Mouse (Mus musculus): ENCODE data around the gene 1700012A03Rik.

GRCm38 (mm10) chr6:32072161-32072560 lies 22.1 kb downstream of the 1700012A03Rik start:
- no peak for TF ChIP-seq CTCF (IDR thresholded peaks at IDR 0.05; ENCODE audit: insufficient read depth, low read depth, low read length)
- no peak for TF ChIP-seq POLR2A (IDR thresholded peaks at IDR 0.05; ENCODE audit: insufficient read depth, low read depth, low read length)

Data from olfactory bulb, adult 2 months (tissue).